Mouse (Mus musculus): ENCODE measurements around the gene Pomgnt2. TPM values are rescaled to one million over a fixed set of nuclear protein-coding genes. Genes with fewer than 3 reads are reported as not detected.

Pomgnt2 gene
- total and polyA plus RNA-seq, 3 experiments, result 0.22 TPM; not detected in 2

DNA sequence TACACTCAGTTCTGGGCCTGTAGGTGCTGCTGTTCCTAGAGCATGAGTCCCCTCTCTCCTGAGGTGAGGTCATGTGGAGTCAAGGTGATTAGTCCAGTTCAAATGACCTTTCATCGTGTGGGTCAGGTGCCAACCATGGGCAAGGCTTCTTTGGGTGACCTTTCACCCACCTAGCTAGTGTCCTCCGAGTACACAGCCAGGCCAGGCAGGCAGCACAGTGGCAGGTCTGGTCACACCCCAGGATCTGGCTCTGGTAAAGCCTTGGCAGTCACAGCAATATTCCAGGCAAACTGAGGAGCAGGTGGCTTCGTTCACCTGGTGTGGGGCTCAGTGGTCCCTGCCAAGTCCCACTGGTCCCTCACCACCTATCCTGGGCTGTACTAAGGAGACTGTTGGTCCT, 35.2 kb upstream of the Pomgnt2 start:
- no peak for DNase-seq (ENCODE audit: low spot score)
- no peaks in the 10 kb centered on the region for H3K27me3 ChIP-seq (ENCODE audit: insufficient read depth, low read length)
- H3K4me3 ChIP-seq (ENCODE audit: low read depth, low read length), result no peak overlapping the region
- ATAC-seq (ENCODE audit: extremely low read depth, insufficient number of reproducible peaks, low FRiP score, poor library complexity, severe bottlenecking), result no peak
- TF ChIP-seq GATA1 (IDR thresholded peaks at IDR 0.05; ENCODE audit: borderline replicate concordance, low read length) (no peak), POLR2AphosphoS5 (IDR thresholded peaks at IDR 0.05; ENCODE audit: insufficient replicate concordance, low read depth, low read length) (no peak)
- H3K36me3 ChIP-seq (replicated peaks), result no peaks in the 10 kb centered on the region
- no peaks in the 10 kb centered on the region for H3K4me1 ChIP-seq (ENCODE audit: insufficient read depth, low read depth, low read length)
- no peaks in the 10 kb centered on the region for H3K9me3 ChIP-seq (replicated peaks)

DNA sequence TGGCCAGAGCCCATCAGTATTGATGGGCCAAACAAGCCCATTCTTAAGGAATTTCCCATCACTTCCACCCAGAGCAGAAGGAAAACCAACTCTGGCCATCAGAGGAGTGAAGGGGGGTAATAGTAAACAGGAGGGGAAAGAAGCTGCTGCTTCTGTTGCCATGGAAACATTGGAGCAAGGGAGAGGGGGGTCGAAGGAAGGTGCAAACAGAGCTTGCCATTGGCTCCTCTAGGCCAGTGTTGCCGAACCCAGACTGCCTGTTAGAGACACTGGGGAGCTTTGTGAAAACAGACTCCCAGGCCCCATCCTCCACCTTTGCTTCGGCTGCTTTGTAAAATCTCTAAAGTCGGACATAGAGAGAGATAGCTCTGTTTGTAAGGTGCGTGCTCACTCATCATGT, 33.8 kb upstream of the Pomgnt2 start:
- no peaks in the 10 kb centered on the region for H3K36me3 ChIP-seq (replicated peaks)
- no peak for TF ChIP-seq TAL1 (conservative IDR thresholded peaks at IDR 0.05; ENCODE audit: low read depth, low read length)
- no peak overlapping the region for H3K4me3 ChIP-seq (ENCODE audit: low read depth, low read length)
- H3K9me3 ChIP-seq (replicated peaks), result no peaks in the 10 kb centered on the region
- no peak for ATAC-seq (ENCODE audit: extremely low read depth, insufficient number of reproducible peaks, low FRiP score, poor library complexity, severe bottlenecking)
- H3K4me1 ChIP-seq (ENCODE audit: insufficient read depth, low read depth, low read length), result no peaks in the 10 kb centered on the region
- H3K27me3 ChIP-seq (ENCODE audit: insufficient read depth, low read length), result no peaks in the 10 kb centered on the region
- no peak for DNase-seq (ENCODE audit: low spot score)

DNA sequence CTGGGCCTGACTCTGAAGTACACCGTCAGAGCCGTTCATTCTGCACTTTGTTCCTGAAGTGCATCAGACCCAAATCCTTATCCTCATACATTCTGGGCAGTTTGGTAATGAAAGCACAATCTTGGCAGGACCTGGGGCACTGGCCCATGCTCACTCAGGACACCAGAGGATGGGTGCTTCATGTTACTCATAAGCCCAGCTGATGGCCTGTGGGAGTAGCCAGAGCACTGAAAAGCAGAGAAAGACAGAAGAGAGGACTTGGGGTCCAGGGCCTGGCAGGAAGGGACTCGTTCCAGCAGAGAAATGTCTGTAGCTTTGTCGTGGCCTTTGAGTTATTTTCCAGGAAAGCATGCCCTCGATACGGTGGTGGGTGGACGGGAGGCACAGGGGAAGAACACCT, 32.9 kb upstream of the Pomgnt2 start:
- Histone ChIP-seq H3K36me3 (replicated peaks) (no peaks in the 10 kb centered on the region), H3K27me3 (ENCODE audit: insufficient read depth, low read length) (no peaks in the 10 kb centered on the region), H3K9me3 (replicated peaks) (no peaks in the 10 kb centered on the region), H3K4me1 (ENCODE audit: insufficient read depth, low read depth, low read length) (no peaks in the 10 kb centered on the region), H3K4me3 (ENCODE audit: low read depth, low read length) (no peak overlapping the region)
- no peak for DNase-seq (ENCODE audit: low spot score)
- ATAC-seq (ENCODE audit: extremely low read depth, insufficient number of reproducible peaks, low FRiP score, poor library complexity, severe bottlenecking), result no peak
- TF ChIP-seq POLR2AphosphoS5 (IDR thresholded peaks at IDR 0.05; ENCODE audit: insufficient replicate concordance, low read depth, low read length) (no peak), GATA2 (IDR thresholded peaks at IDR 0.05; ENCODE audit: borderline replicate concordance, low read depth, low read length) (no peak), CTCF (IDR thresholded peaks at IDR 0.05; ENCODE audit: low read depth, low read length) (no peak), GATA1 (IDR thresholded peaks at IDR 0.05; ENCODE audit: borderline replicate concordance, low read length) (no peak), TAL1 (conservative IDR thresholded peaks at IDR 0.05; ENCODE audit: low read depth, low read length) (no peak)

DNA sequence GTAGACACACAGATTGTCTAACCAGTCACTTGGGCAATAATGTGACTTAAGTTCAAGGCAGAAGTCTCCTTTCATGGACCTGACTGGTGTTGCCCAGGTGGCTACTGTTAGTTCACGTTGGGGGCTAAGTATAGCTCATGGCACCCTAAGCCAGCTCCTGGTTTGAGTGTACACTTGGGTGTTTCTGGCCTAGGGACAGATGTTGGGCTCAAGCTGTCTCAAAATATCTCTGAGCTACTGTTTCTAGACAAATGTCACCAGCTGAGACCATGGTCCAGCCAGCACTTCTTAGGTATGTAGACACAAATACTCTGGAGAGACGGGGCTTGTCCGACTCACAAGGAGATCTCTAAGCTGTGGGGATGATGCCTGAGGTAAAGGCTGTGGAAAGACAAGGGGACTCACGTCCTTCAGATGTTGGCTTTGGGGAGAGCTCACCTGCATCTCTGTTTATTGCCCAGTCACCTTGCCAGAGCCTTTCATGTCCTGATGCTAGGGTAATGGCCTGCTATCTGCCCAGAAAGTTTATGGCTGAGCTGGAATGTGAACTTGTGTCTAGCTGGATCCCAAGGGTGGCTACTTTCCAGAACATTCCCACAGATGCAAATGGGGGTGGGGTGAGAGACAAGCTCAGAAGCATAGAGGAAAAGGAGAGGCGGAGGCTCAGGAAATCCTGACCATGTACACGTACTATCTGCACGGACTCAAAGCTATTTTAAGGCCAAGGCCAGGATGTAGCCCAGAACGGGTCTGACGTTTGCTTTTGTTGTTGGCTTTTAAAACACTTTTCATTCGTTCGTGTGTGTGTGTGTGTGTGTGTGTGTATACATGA, 31.2 kb upstream of the Pomgnt2 start:
- no peak for TF ChIP-seq TAL1 (conservative IDR thresholded peaks at IDR 0.05; ENCODE audit: low read depth, low read length)
- TF ChIP-seq POLR2AphosphoS5 (IDR thresholded peaks at IDR 0.05; ENCODE audit: insufficient replicate concordance, low read depth, low read length), result no peak
- no peak for TF ChIP-seq GATA1 (IDR thresholded peaks at IDR 0.05; ENCODE audit: borderline replicate concordance, low read length)
- no peak for TF ChIP-seq CTCF (IDR thresholded peaks at IDR 0.05; ENCODE audit: low read depth, low read length)
- no peak for TF ChIP-seq GATA2 (IDR thresholded peaks at IDR 0.05; ENCODE audit: borderline replicate concordance, low read depth, low read length)
- H3K36me3 ChIP-seq (replicated peaks), result no peaks in the 10 kb centered on the region
- H3K4me1 ChIP-seq (ENCODE audit: insufficient read depth, low read depth, low read length), result no peaks in the 10 kb centered on the region
- ATAC-seq (ENCODE audit: extremely low read depth, insufficient number of reproducible peaks, low FRiP score, poor library complexity, severe bottlenecking), result no peak
- H3K9me3 ChIP-seq (replicated peaks), result no peaks in the 10 kb centered on the region
- H3K27me3 ChIP-seq (ENCODE audit: insufficient read depth, low read length), result no peaks in the 10 kb centered on the region
- no peak for DNase-seq (ENCODE audit: low spot score)
- H3K4me3 ChIP-seq (ENCODE audit: low read depth, low read length), result no peak overlapping the region

DNA sequence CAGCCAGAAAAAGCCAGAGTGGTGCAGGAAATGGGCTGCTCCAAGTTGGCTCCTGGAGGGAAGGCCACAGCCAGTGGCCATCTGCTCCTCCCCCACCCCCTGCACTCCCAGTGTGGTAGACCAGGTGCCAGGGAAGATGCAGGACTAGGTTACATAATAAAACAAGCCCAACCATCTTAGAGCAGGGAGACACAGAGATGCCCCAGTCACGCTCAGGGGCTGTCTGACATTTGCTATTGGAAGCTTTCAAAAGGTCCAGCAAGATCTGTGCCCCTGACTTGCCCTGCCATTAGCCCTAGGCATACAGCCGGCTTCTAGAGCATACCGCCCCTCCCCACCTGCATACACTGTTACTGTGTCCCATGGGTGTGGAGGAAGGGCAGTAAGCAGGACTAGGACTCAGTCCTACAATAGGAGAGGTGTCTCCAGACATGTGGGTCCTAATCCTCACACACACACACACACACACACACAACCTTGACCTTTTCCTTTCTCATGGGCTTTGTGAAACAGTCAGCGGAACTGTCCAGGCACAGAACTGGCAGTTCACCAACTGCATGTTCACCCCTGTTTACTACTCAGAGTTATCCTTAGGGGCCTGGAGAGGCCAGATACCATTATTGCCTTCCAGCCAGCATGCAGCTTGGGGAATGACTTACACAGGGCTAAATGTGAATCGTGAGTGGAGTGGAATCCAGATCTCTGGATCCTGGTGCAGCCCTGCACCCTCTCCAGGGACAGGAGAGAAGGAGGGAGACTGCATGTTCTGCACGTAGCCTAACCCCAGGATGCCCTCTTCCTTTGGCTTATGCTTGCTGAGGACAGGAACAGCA, 30.4 kb upstream of the Pomgnt2 start:
- H3K4me3 ChIP-seq (ENCODE audit: low read depth, low read length), result no peak overlapping the region
- TF ChIP-seq POLR2AphosphoS5 (IDR thresholded peaks at IDR 0.05; ENCODE audit: insufficient replicate concordance, low read depth, low read length) (no peak), TAL1 (conservative IDR thresholded peaks at IDR 0.05; ENCODE audit: low read depth, low read length) (no peak), CTCF (IDR thresholded peaks at IDR 0.05; ENCODE audit: low read depth, low read length) (no peak), GATA2 (IDR thresholded peaks at IDR 0.05; ENCODE audit: borderline replicate concordance, low read depth, low read length) (no peak), GATA1 (IDR thresholded peaks at IDR 0.05; ENCODE audit: borderline replicate concordance, low read length) (no peak)
- H3K27me3 ChIP-seq (ENCODE audit: insufficient read depth, low read length), result peaks cover 2% of the 10 kb centered on the region; the same call in 1 of the 2 replicates
- ATAC-seq (ENCODE audit: extremely low read depth, insufficient number of reproducible peaks, low FRiP score, poor library complexity, severe bottlenecking), result no peak
- no peak for DNase-seq (ENCODE audit: low spot score)
- no peaks in the 10 kb centered on the region for H3K4me1 ChIP-seq (ENCODE audit: insufficient read depth, low read depth, low read length)
- H3K9me3 ChIP-seq (replicated peaks), result no peaks in the 10 kb centered on the region
- no peaks in the 10 kb centered on the region for H3K36me3 ChIP-seq (replicated peaks)

DNA sequence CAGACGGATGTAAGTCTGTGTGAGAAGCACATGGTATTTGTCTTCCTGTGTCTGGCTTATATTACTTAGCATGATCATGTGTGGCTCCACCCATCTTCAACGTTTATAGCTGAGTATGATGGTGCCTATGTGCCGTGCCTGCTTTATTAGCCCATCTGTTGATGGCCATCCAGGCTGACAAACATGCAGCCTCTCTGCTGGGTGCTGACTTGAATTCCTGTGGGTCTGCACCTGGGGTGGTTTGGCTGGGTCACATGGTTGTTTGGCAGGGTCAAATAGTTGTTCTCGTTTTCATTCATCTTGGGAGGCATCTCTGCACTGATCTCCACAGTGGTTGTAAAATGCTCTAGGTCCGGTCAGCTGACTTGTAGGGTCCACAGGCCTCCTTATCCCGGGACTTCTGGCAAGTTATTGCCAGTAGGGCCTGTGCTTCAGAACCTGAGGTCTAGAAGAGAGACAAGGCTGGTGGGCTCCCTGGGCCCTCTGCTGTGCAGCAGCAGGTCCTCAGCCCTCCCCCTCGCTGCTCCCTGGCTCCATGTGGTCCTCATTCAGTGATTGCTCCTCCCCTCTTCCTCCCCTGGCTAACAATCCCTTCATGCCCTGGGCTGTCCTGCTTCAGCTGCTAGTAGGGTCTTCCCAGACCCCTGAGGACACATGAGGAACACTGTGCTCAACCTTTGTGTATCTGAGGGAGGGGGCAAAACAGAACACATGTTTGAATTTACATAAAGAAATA, 29.1 kb upstream of the Pomgnt2 start:
- peaks cover 2% of the 10 kb centered on the region; the same call in 1 of the 2 replicates for H3K27me3 ChIP-seq (ENCODE audit: insufficient read depth, low read length)
- H3K9me3 ChIP-seq (replicated peaks), result no peaks in the 10 kb centered on the region
- no peak for DNase-seq (ENCODE audit: low spot score)
- no peak for ATAC-seq (ENCODE audit: extremely low read depth, insufficient number of reproducible peaks, low FRiP score, poor library complexity, severe bottlenecking)
- H3K4me3 ChIP-seq (ENCODE audit: low read depth, low read length), result no peak overlapping the region
- no peaks in the 10 kb centered on the region for H3K36me3 ChIP-seq (replicated peaks)
- TF ChIP-seq TAL1 (conservative IDR thresholded peaks at IDR 0.05; ENCODE audit: low read depth, low read length) (no peak), GATA1 (IDR thresholded peaks at IDR 0.05; ENCODE audit: borderline replicate concordance, low read length) (no peak)
- H3K4me1 ChIP-seq (ENCODE audit: insufficient read depth, low read depth, low read length), result no peaks in the 10 kb centered on the region

All from G1E (cell line).